Mouse (Mus musculus) heart, postnatal 0 days (tissue): Measurements from ENCODE around the gene Saal1.

Experiments used
- CTCF ChIP-seq: IDR thresholded peaks from 2 replicates; pipeline ENCODE4 v1.5.1; 2016; ENCODE audit warnings: antibody characterized with exemption, control low read depth, low read depth
- EP300 ChIP-seq: IDR thresholded peaks from 2 replicates; pipeline ENCODE4 v1.6.1; 2016; ENCODE audit warnings: antibody characterized with exemption, low read depth

- TF ChIP-seq CTCF (no peak), EP300 (no peak)
Measured at GRCm38 (mm10) chr7:46716897-46717296, 6.4 kb upstream of the Saal1 start.
